Mouse (Mus musculus) C2C12 (cell line): Measurements from ENCODE around the gene Gprc5b.

ENCODE experiments used
- CEBPB ChIP-seq: IDR thresholded peaks from one replicate; pipeline ENCODE4 v1.6.1; 2011; ENCODE audit warnings: low read depth, mild to moderate bottlenecking, control low read depth, moderate library complexity
- CTCF ChIP-seq: IDR thresholded peaks from one replicate; pipeline ENCODE4 v1.5.1; 2011; ENCODE audit not compliant: control insufficient read depth, insufficient read depth, insufficient read length
- MAX ChIP-seq: IDR thresholded peaks from one replicate; pipeline ENCODE4 v1.6.1; 2011; ENCODE audit warnings: mild to moderate bottlenecking, control low read depth
- USF1 ChIP-seq: IDR thresholded peaks from one replicate; pipeline ENCODE4 v1.6.1; 2011; ENCODE audit warnings: low read depth, mild to moderate bottlenecking, control low read depth, moderate library complexity

DNA sequence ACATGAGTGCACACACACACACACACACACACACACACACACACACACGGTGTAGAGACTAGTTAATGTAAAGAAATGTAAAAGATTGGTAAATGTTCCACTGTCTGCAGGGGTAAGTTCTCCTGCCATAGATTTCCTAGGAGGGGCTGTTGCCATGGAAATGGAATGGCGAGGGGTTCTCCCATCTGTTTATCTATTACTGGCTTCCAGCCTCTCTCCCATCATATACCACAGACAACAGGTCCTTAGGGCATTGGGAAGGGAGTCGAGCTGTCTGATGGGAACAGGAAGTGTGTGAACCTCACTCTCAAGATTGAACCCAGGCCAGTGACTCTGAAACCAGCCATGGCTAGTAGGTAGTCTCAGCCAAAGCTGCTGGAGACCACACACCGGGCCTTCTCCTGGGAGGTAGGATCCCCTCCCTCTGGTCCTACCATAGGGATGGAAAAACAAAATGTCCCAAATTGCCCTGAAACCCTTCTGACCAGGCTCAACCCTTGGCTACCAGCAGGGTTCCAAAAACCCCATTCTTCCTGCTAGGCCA is 3.6 kb downstream of the Gprc5b start:
- TF ChIP-seq USF1: no peak
- no peak for TF ChIP-seq CTCF
- TF ChIP-seq CEBPB: no peak
- TF ChIP-seq MAX: no peak
